Mouse (Mus musculus): ENCODE data around the gene Lrrc27. TPM values are rescaled to one million over a fixed set of nuclear protein-coding genes. Genes with fewer than 3 reads are reported as not detected.

Gene Lrrc27
- polyA plus RNA-seq, 1 experiment from 2014 or later: 1.3 TPM

DNA sequence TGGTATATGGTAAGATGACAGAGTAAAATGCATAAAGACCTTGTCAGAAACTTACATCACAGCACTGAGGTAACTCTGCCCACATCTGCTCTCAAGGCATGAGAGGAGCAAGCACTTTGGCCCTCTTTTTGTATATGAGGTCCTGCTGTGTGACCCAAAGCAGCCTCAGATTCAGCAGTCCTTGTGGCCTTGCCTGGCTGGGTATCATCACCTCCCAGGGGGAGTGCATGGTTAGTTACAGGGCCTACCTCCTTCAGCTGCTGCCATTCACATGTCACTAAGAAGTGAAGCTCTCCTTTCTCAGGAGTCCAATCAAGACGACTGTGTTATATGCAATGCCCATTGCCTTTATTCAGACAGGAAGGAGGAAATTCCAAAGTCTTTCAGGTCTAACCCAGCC, 2.7 kb downstream of the Lrrc27 start:
- no peak overlapping the region for H3K9ac ChIP-seq
- no peak overlapping the region for H3K4me2 ChIP-seq
- no peaks in the 10 kb centered on the region for H3K27me3 ChIP-seq
- no peaks in the 10 kb centered on the region for H3K36me3 ChIP-seq
- peaks cover 10% of the 10 kb centered on the region for H3K4me1 ChIP-seq
- no peak overlapping the region for H3K27ac ChIP-seq
- H3K4me3 ChIP-seq: no peak overlapping the region
- H3K9me3 ChIP-seq: no peaks in the 10 kb centered on the region
- 58% methylated on average over 1 of the region's 1 CpGs for WGBS
- ATAC-seq (ENCODE audit: insufficient number of reproducible peaks, low FRiP score, low TSS enrichment, low read depth): no peak

DNA sequence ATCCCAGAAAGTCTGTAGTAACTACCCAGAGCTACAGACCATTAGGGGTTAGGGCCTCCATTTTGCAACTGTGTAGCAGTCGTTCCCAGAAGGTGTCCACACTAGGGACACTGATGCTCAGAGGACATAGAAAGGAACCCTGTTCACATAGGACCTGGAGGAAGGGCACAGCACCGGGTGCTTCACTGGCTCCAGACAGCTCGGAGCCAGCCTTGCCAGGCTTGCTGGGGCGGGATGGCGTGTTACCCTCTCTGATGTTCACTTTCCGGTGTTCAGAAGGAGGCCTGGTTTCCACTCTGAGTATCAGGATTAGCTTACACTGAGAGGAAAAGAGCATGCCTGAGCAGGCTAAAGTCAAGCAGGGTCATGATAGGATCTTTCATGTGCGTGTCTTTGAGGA, 3.2 kb downstream of the Lrrc27 start:
- H3K9ac ChIP-seq: no peak overlapping the region
- no peak overlapping the region for H3K4me2 ChIP-seq
- H3K9me3 ChIP-seq: no peaks in the 10 kb centered on the region
- peaks cover 10% of the 10 kb centered on the region for H3K4me1 ChIP-seq
- H3K4me3 ChIP-seq: no peak overlapping the region
- 74% methylated on average over 7 of the region's 7 CpGs for WGBS
- H3K36me3 ChIP-seq: no peaks in the 10 kb centered on the region
- H3K27ac ChIP-seq: no peak overlapping the region
- no peaks in the 10 kb centered on the region for H3K27me3 ChIP-seq
- no peak for ATAC-seq (ENCODE audit: insufficient number of reproducible peaks, low FRiP score, low TSS enrichment, low read depth)

GRCm38 (mm10) chr7:139216464-139216863, 3.7 kb downstream of the Lrrc27 start:
- H3K27me3 ChIP-seq: no peaks in the 10 kb centered on the region
- no peak overlapping the region for H3K9ac ChIP-seq
- H3K4me1 ChIP-seq: peaks cover 10% of the 10 kb centered on the region
- no peaks in the 10 kb centered on the region for H3K36me3 ChIP-seq
- whole genome bisulfite sequencing: 88% methylated on average over 9 of the region's 9 CpGs
- ATAC-seq (ENCODE audit: insufficient number of reproducible peaks, low FRiP score, low TSS enrichment, low read depth): no peak
- no peaks in the 10 kb centered on the region for H3K9me3 ChIP-seq
- H3K4me2 ChIP-seq: no peak overlapping the region
- H3K27ac ChIP-seq: no peak overlapping the region
- no peak overlapping the region for H3K4me3 ChIP-seq

DNA sequence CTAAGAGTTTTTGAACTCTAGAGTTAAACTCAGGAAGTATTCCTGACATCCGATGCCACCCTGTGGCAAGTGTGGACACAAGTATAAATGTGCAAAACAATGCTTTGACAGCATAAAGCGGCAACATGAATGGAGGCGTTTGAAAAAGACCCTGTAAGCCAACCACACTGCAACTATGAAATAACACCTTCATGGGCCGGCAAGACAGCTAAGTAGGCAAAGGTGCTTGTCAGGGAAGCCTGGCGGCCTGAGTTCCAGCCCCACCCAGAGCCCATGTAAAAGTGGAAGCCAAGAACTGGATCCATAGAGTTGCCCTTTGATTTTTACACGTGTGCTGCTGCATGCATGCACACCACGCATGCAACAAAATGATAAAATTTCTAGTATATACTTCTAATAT, 4.3 kb downstream of the Lrrc27 start:
- H3K27ac ChIP-seq: no peak overlapping the region
- H3K4me3 ChIP-seq: no peak overlapping the region
- no peak overlapping the region for H3K9ac ChIP-seq
- ATAC-seq (ENCODE audit: insufficient number of reproducible peaks, low FRiP score, low TSS enrichment, low read depth): no peak
- 80% methylated on average over 7 of the region's 7 CpGs for WGBS
- H3K36me3 ChIP-seq: no peaks in the 10 kb centered on the region
- H3K4me2 ChIP-seq: no peak overlapping the region
- no peaks in the 10 kb centered on the region for H3K27me3 ChIP-seq
- no peaks in the 10 kb centered on the region for H3K9me3 ChIP-seq
- H3K4me1 ChIP-seq: peaks cover 10% of the 10 kb centered on the region

GRCm38 (mm10) chr7:139218641-139219415, 6.0 kb downstream of the Lrrc27 start:
- 51% methylated on average over 6 of the region's 6 CpGs for WGBS
- Histone ChIP-seq H3K4me3 (no peak overlapping the region), H3K4me1 (no peaks in the 10 kb centered on the region), H3K4me2 (no peak overlapping the region), H3K36me3 (no peaks in the 10 kb centered on the region), H3K9ac (no peak overlapping the region), H3K9me3 (no peaks in the 10 kb centered on the region), H3K27ac (no peak overlapping the region), H3K27me3 (no peaks in the 10 kb centered on the region)
- no peak; the same call in 1 of the 2 replicates for ATAC-seq (ENCODE audit: insufficient number of reproducible peaks, low FRiP score, low TSS enrichment, low read depth)

DNA sequence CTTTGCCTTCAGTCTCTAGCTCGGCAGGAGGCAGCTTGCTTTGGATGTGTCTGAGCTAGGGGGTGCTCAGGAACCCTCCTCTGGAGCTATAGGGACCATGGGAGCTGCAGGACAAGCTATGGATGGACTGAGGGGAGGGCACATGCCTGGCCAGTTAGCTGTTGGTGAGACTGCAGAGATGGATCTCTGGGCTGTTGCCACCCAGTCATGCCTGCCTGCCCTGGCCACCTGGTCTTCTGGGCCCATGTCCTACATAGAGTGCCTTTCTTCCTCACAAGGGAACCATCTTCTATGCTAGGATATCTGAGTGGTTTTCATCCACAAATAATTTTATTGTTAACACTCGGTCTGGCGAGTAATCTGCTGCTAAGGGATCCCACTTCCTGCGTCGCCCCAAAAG, 6.7 kb downstream of the Lrrc27 start:
- H3K36me3 ChIP-seq: no peaks in the 10 kb centered on the region
- no peak for ATAC-seq (ENCODE audit: insufficient number of reproducible peaks, low FRiP score, low TSS enrichment, low read depth)
- WGBS: 79% methylated on average over 5 of the region's 5 CpGs
- H3K9me3 ChIP-seq: no peaks in the 10 kb centered on the region
- H3K4me2 ChIP-seq: no peak overlapping the region
- no peaks in the 10 kb centered on the region for H3K4me1 ChIP-seq
- no peaks in the 10 kb centered on the region for H3K27me3 ChIP-seq
- H3K27ac ChIP-seq: no peak overlapping the region
- H3K4me3 ChIP-seq: no peak overlapping the region
- H3K9ac ChIP-seq: no peak overlapping the region

GRCm38 (mm10) chr7:139220303-139220702, 7.5 kb downstream of the Lrrc27 start:
- Histone ChIP-seq H3K4me1 (0 out of 2 replicates have a peak, but pooled peaks cover 1% of the 10 kb centered on the region), H3K27ac (no peak overlapping the region), H3K36me3 (no peaks in the 10 kb centered on the region), H3K4me3 (no peak overlapping the region), H3K9me3 (no peaks in the 10 kb centered on the region), H3K27me3 (no peaks in the 10 kb centered on the region), H3K9ac (no peak overlapping the region), H3K4me2 (no peak overlapping the region)
- WGBS: 33% methylated on average over 2 of the region's 2 CpGs
- ATAC-seq (ENCODE audit: insufficient number of reproducible peaks, low FRiP score, low TSS enrichment, low read depth): no peak

- Histone ChIP-seq H3K4me2 (no peak overlapping the region), H3K9ac (no peak overlapping the region), H3K4me3 (no peak overlapping the region), H3K27ac (no peak overlapping the region), H3K27me3 (no peaks in the 10 kb centered on the region), H3K9me3 (no peaks in the 10 kb centered on the region), H3K4me1 (0 out of 2 replicates have a peak, but pooled peaks cover 2% of the 10 kb centered on the region), H3K36me3 (no peaks in the 10 kb centered on the region)
- WGBS: 80% methylated on average over 5 of the region's 5 CpGs
- no peak for ATAC-seq (ENCODE audit: insufficient number of reproducible peaks, low FRiP score, low TSS enrichment, low read depth)
These were observed 8.3 kb downstream of the Lrrc27 start for GRCm38 (mm10) chr7:139221072-139221471.

GRCm38 (mm10) chr7:139221856-139222255, 9.1 kb downstream of the Lrrc27 start:
- no peak overlapping the region for H3K27ac ChIP-seq
- H3K9me3 ChIP-seq: no peaks in the 10 kb centered on the region
- 82% methylated on average over 2 of the region's 2 CpGs for WGBS
- H3K4me3 ChIP-seq: no peak overlapping the region
- no peak overlapping the region for H3K4me2 ChIP-seq
- no peak for ATAC-seq (ENCODE audit: insufficient number of reproducible peaks, low FRiP score, low TSS enrichment, low read depth)
- no peaks in the 10 kb centered on the region for H3K36me3 ChIP-seq
- no peaks in the 10 kb centered on the region for H3K27me3 ChIP-seq
- H3K4me1 ChIP-seq: 0 out of 2 replicates have a peak, but pooled peaks cover 2% of the 10 kb centered on the region
- no peak overlapping the region for H3K9ac ChIP-seq

- no peak overlapping the region for H3K27ac ChIP-seq
- ATAC-seq (ENCODE audit: insufficient number of reproducible peaks, low FRiP score, low TSS enrichment, low read depth): no peak
- H3K9ac ChIP-seq: no peak overlapping the region
- H3K27me3 ChIP-seq: no peaks in the 10 kb centered on the region
- H3K36me3 ChIP-seq: no peaks in the 10 kb centered on the region
- no peak overlapping the region for H3K4me2 ChIP-seq
- H3K4me1 ChIP-seq: 0 out of 2 replicates have a peak, but pooled peaks cover 2% of the 10 kb centered on the region
- H3K4me3 ChIP-seq: no peak overlapping the region
- 86% methylated on average over 4 of the region's 4 CpGs for WGBS
- no peaks in the 10 kb centered on the region for H3K9me3 ChIP-seq
These were observed 9.6 kb downstream of the Lrrc27 start for GRCm38 (mm10) chr7:139222341-139222740.

- Histone ChIP-seq H3K36me3 (no peaks in the 10 kb centered on the region), H3K4me3 (no peak overlapping the region), H3K4me2 (no peak overlapping the region), H3K9ac (no peak overlapping the region), H3K4me1 (0 out of 2 replicates have a peak, but pooled peaks cover 2% of the 10 kb centered on the region), H3K27me3 (no peaks in the 10 kb centered on the region), H3K9me3 (no peaks in the 10 kb centered on the region), H3K27ac (no peak overlapping the region)
- ATAC-seq (ENCODE audit: insufficient number of reproducible peaks, low FRiP score, low TSS enrichment, low read depth): no peak
- WGBS: 82% methylated on average over 1 of the region's 1 CpGs
These were observed 11.3 kb downstream of the Lrrc27 start for GRCm38 (mm10) chr7:139224070-139224469.

DNA sequence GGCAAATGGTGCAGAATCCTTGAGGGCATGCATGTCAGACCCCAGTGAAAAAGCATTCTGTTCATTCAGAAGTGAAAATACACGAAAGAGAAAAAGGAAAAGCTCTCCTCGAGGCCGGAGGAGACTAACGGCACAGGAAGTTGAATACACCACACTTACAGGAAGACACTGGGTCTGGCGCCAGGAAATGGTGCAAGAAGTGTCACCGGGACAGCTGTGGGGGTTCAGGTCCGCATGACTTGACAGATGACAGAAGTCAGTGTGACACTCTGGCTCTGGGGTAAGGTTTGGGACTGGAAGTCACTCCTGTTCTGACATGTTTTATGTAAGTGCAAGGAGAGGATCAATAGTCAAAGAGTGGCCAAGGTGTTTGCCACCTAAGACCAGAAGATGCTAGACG, 11.9 kb downstream of the Lrrc27 start:
- H3K4me2 ChIP-seq: no peak overlapping the region
- H3K27ac ChIP-seq: no peak overlapping the region
- H3K9me3 ChIP-seq: no peaks in the 10 kb centered on the region
- H3K9ac ChIP-seq: no peak overlapping the region
- no peak for ATAC-seq (ENCODE audit: insufficient number of reproducible peaks, low FRiP score, low TSS enrichment, low read depth)
- 0 out of 2 replicates have a peak, but pooled peaks cover 2% of the 10 kb centered on the region for H3K4me1 ChIP-seq
- 63% methylated on average over 8 of the region's 8 CpGs for WGBS
- no peaks in the 10 kb centered on the region for H3K27me3 ChIP-seq
- H3K4me3 ChIP-seq: no peak overlapping the region
- H3K36me3 ChIP-seq: no peaks in the 10 kb centered on the region
